25 mouse cellular contexts compared by ENCODE assay signal in genomic region chr2:126418916-126419315, GRCm38 (mm10).
DNase-seq lines count a peak whose midpoint lies in the region; ATAC-seq and TF ChIP-seq lines count a peak whose summit lies in the region.
"Had no signal": no experiment of that assay in that cellular context is flagged by ENCODE, and none has a peak within 500 bp of the region (broad histone marks: within the 10 kb centered on the region; RNA-seq: fewer than 3 reads in every experiment).

No protein-coding gene starts in this region.

- no peak for TF ChIP-seq CTCF in C2C12 (IDR thresholded peaks at IDR 0.05; ENCODE audit: control insufficient read depth, insufficient read depth, insufficient read length)
- no peak for TF ChIP-seq CTCF in left cerebral cortex, adult 2 months (IDR thresholded peaks at IDR 0.05)

- peak; percentile 73 for DNase-seq in 3T3-L1 (ENCODE audit: low read depth, low spot score)
- no peak for DNase-seq in left cerebral cortex, adult 2 months (ENCODE audit: extremely low spot score in 1 of 2, low spot score in 2 of 2)
- no peak for DNase-seq in cerebellum, postnatal 4 days (ENCODE audit: low spot score in 2 of 2)
- DNase-seq: adrenal gland, adult 8-10 months; adrenal gland, postnatal 14 days; adrenal gland, postnatal 36 days; B cell, adult 2 months; cerebellum, adult 11-12 months; cerebellum, adult 2 months; cerebellum, adult 9-10 months; cerebellum, postnatal 10 days; cerebellum, postnatal 25 days; embryo, embryonic 11 days had no signal

- H3K27ac ChIP-seq in midbrain, embryonic 16.5 days (ENCODE audit: low read length), result no peak overlapping the region
- no peak overlapping the region for H3K27ac ChIP-seq in left cerebral cortex, adult 2 months
- H3K27ac ChIP-seq: embryonic facial prominence, embryonic 13.5 days; embryonic facial prominence, embryonic 15.5 days; forebrain, embryonic 10.5 days; forebrain, embryonic 12.5 days had no signal

- H3K4me1 ChIP-seq in midbrain, embryonic 16.5 days (ENCODE audit: control insufficient read depth, insufficient read depth, low read length), result no peaks in the 10 kb centered on the region
- H3K4me1 ChIP-seq: embryonic facial prominence, embryonic 13.5 days; embryonic facial prominence, embryonic 15.5 days; forebrain, embryonic 12.5 days had no signal

- H3K36me3 ChIP-seq in C2C12 (ENCODE audit: control insufficient read depth, insufficient read depth) (no peaks in the 10 kb centered on the region), myocyte (ENCODE audit: control insufficient read depth, insufficient read depth) (no peaks in the 10 kb centered on the region)
- H3K36me3 ChIP-seq in midbrain, embryonic 16.5 days (ENCODE audit: control insufficient read depth, insufficient read depth, low read length), result no peaks in the 10 kb centered on the region
- H3K36me3 ChIP-seq: embryonic facial prominence, embryonic 13.5 days; embryonic facial prominence, embryonic 15.5 days; forebrain, embryonic 10.5 days; forebrain, embryonic 12.5 days had no signal

- ATAC-seq in midbrain, embryonic 16.5 days, result no peak
- ATAC-seq: activated CD4-positive, CD25-positive, alpha-beta regulatory T cell, adult 4 months; forebrain, embryonic 14.5 days; forebrain, embryonic 16.5 days; Patski had no signal

- H3K79me2 ChIP-seq in C2C12 (ENCODE audit: control insufficient read depth, insufficient read depth) (no peaks in the 10 kb centered on the region), myocyte (ENCODE audit: control insufficient read depth, insufficient read depth) (no peaks in the 10 kb centered on the region)

- no peak overlapping the region for H3K4me2 ChIP-seq in myocyte (ENCODE audit: low read depth)
- no peak overlapping the region for H3K4me2 ChIP-seq in midbrain, embryonic 16.5 days (ENCODE audit: low read length)
- H3K4me2 ChIP-seq: embryonic facial prominence, embryonic 13.5 days; embryonic facial prominence, embryonic 15.5 days; forebrain, embryonic 12.5 days had no signal

- no peak overlapping the region for H3K9ac ChIP-seq in midbrain, embryonic 16.5 days (ENCODE audit: low read depth, low read length)
- H3K9ac ChIP-seq: embryonic facial prominence, embryonic 13.5 days; embryonic facial prominence, embryonic 15.5 days; forebrain, embryonic 12.5 days had no signal

- TF ChIP-seq POLR2A in myocyte (IDR thresholded peaks at IDR 0.05; ENCODE audit: insufficient read length, low read depth), result no peak

- no peaks in the 10 kb centered on the region for H3K9me3 ChIP-seq in midbrain, embryonic 16.5 days (replicated peaks; ENCODE audit: control insufficient read depth, low read length, poor library complexity, severe bottlenecking)
- H3K9me3 ChIP-seq: embryonic facial prominence, embryonic 13.5 days; embryonic facial prominence, embryonic 15.5 days; forebrain, embryonic 10.5 days; forebrain, embryonic 12.5 days had no signal

- H3K27me3 ChIP-seq in C2C12 (ENCODE audit: control insufficient read depth, insufficient read depth, insufficient read length), result no peaks in the 10 kb centered on the region
- no peaks in the 10 kb centered on the region for H3K27me3 ChIP-seq in myocyte (ENCODE audit: control insufficient read depth, insufficient read depth, insufficient read length)
- H3K27me3 ChIP-seq in midbrain, embryonic 16.5 days (ENCODE audit: control insufficient read depth, insufficient read depth, low read depth, low read length), result no peaks in the 10 kb centered on the region
- H3K27me3 ChIP-seq: embryonic facial prominence, embryonic 13.5 days; embryonic facial prominence, embryonic 15.5 days; forebrain, embryonic 12.5 days; Patski had no signal

- H3ac ChIP-seq in C2C12 (ENCODE audit: control insufficient read depth, insufficient read length, low read depth) (no peak overlapping the region), myocyte (ENCODE audit: control insufficient read depth, insufficient read length) (no peak overlapping the region)

- WGBS in midbrain, embryonic 16.5 days, result 91% methylated on average over 3 of the region's 3 CpGs

- intact Hi-C loops in left cerebral cortex, adult 2 months (cut with DNase I), result no loop called here

- H3K4me3 ChIP-seq in C2C12 (ENCODE audit: insufficient read depth, poor library complexity, severe bottlenecking) (no peak overlapping the region), myocyte (no peak overlapping the region)
- no peak overlapping the region for H3K4me3 ChIP-seq in midbrain, embryonic 16.5 days (ENCODE audit: low read depth, low read length)
- H3K4me3 ChIP-seq in left cerebral cortex, adult 2 months, result no peak overlapping the region
- H3K4me3 ChIP-seq: embryonic facial prominence, embryonic 13.5 days; embryonic facial prominence, embryonic 15.5 days; erythroblast, embryonic 14.5 days; forebrain, embryonic 10.5 days; forebrain, embryonic 12.5 days had no signal

- no peaks in the 10 kb centered on the region for H3K79me3 ChIP-seq in C2C12 (ENCODE audit: low read depth)

TF ChIP-seq in C2C12, 6 proteins besides CTCF, POLR2A, EP300 and RAD21:
- peak; percentile 95 for TF ChIP-seq CEBPB (IDR thresholded peaks at IDR 0.05; ENCODE audit: low read depth)
- TF ChIP-seq MYOG (IDR thresholded peaks at IDR 0.05; ENCODE audit: control insufficient read depth, extremely low read depth, insufficient read length), result no peak

TF ChIP-seq in myocyte, 11 proteins besides CTCF, POLR2A, EP300 and RAD21:
- TF ChIP-seq CEBPB (IDR thresholded peaks at IDR 0.05; ENCODE audit: insufficient read depth, poor library complexity, severe bottlenecking), result peak; percentile 83
- TF ChIP-seq TCF3 (IDR thresholded peaks at IDR 0.05; ENCODE audit: insufficient read length, low read depth), result no peak
